Mouse (Mus musculus) urinary bladder, postnatal 14 days (tissue): ENCODE measurements around the gene Gm13289.
"Not testable (repeated sequence)": the region's sequence is repeated elsewhere in the genome, so short reads cannot be mapped to it uniquely, and the experiment has no call there.

Source experiments
- DNase-seq: peaks from one replicate; pipeline ENCODE4 v3.0.0; 2021; ENCODE audit warnings: low spot score

Gm13289 gene

GRCm38 (mm10) chr4:88776622-88777021 is at the start of gene Gm13289:
TSS of gene Gm13289 (plus strand) at chr4:88776922.
- DNase-seq: not testable (repeated sequence)

- DNase-seq: peak; percentile 40
Observed at GRCm38 (mm10) chr4:88727324-88727723, 49.4 kb upstream of the Gm13289 start.

GRCm38 (mm10) chr4:88738480-88738879 is 38.2 kb upstream of the Gm13289 start:
- DNase-seq: peak; percentile 76

- no peak for DNase-seq
Observed at GRCm38 (mm10) chr4:88739036-88739435, 37.7 kb upstream of the Gm13289 start.

GRCm38 (mm10) chr4:88741426-88741825 is 35.3 kb upstream of the Gm13289 start:
- DNase-seq: no peak

GRCm38 (mm10) chr4:88742771-88743371 is 33.9 kb upstream of the Gm13289 start:
- DNase-seq: no peak

- no peak for DNase-seq
Observed at GRCm38 (mm10) chr4:88744207-88744606, 32.5 kb upstream of the Gm13289 start.

GRCm38 (mm10) chr4:88749926-88750325 is 26.8 kb upstream of the Gm13289 start:
- DNase-seq: no peak

- DNase-seq: peak; percentile 62
Observed at GRCm38 (mm10) chr4:88754818-88755340, 21.8 kb upstream of the Gm13289 start, which contains the start of gene Gm13271. TSS of gene Gm13271 (plus strand) at chr4:88754868.

- DNase-seq: peak; percentile 12
Observed at GRCm38 (mm10) chr4:88756581-88757513, 19.9 kb upstream of the Gm13289 start.

GRCm38 (mm10) chr4:88757628-88758031 is 19.1 kb upstream of the Gm13289 start:
- DNase-seq: peak; percentile 87

- DNase-seq: not testable (repeated sequence)
Observed at GRCm38 (mm10) chr4:88758751-88759150, 18.0 kb upstream of the Gm13289 start.

- peak; percentile 22 for DNase-seq
Observed at GRCm38 (mm10) chr4:88759610-88760268, 17.0 kb upstream of the Gm13289 start, which contains the start of gene Gm13283. TSS of gene Gm13283 (plus strand) at chr4:88760119.

GRCm38 (mm10) chr4:88760431-88760830 is 16.3 kb upstream of the Gm13289 start:
- peak; percentile 80 for DNase-seq

GRCm38 (mm10) chr4:88761776-88762175 is 14.9 kb upstream of the Gm13289 start:
- peak; percentile 71 for DNase-seq

GRCm38 (mm10) chr4:88762341-88762740 is 14.4 kb upstream of the Gm13289 start:
- DNase-seq: peak; percentile 10

GRCm38 (mm10) chr4:88763384-88764018 is 13.2 kb upstream of the Gm13289 start:
- peak; percentile 56 for DNase-seq

GRCm38 (mm10) chr4:88773534-88773933 is 3.2 kb upstream of the Gm13289 start, which contains the start of gene Gm13290:
TSS of gene Gm13290 (plus strand) at chr4:88773834.
- DNase-seq: not testable (repeated sequence)

GRCm38 (mm10) chr4:88779550-88779949 is 2.8 kb downstream of the Gm13289 start, which contains the start of gene Gm13272:
TSS of gene Gm13272 (plus strand) at chr4:88779850.
- not testable (repeated sequence) for DNase-seq

- not testable (repeated sequence) for DNase-seq
Observed at GRCm38 (mm10) chr4:88780320-88780719, 3.6 kb downstream of the Gm13289 start.

- DNase-seq: not testable (repeated sequence)
Observed at GRCm38 (mm10) chr4:88781831-88782230, 5.1 kb downstream of the Gm13289 start, which contains the start of gene Ifnz. TSS of gene Ifnz (plus strand) at chr4:88782131.
